Mouse (Mus musculus): ENCODE data around the gene Sh2b1.

Gene Sh2b1

DNA sequence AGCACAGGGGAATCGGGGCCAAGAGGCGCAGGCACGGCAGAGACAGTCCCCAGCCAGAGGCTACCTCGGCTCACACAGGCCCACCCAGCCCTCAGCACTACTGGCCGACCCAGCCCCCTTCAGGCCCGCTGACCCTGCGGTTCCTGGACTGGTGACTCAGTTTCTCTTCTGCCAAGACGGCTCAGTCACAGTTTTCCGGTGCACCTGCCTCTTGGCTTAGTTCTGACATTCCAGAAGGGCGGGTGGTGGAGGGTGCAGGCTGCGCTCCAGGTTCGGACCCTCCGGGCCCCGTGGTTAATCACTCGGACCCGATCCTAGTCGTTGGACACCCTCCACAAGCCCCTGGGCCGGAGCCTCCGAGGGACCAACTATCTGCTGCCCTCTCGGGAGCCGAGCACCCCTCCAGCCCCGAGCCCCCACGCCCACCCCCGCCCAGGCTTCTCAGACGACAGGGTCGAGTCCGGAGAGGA lies 703 bp downstream of the Sh2b1 start:
- no peak for DNase-seq (ENCODE audit: low read depth, low spot score)

DNA sequence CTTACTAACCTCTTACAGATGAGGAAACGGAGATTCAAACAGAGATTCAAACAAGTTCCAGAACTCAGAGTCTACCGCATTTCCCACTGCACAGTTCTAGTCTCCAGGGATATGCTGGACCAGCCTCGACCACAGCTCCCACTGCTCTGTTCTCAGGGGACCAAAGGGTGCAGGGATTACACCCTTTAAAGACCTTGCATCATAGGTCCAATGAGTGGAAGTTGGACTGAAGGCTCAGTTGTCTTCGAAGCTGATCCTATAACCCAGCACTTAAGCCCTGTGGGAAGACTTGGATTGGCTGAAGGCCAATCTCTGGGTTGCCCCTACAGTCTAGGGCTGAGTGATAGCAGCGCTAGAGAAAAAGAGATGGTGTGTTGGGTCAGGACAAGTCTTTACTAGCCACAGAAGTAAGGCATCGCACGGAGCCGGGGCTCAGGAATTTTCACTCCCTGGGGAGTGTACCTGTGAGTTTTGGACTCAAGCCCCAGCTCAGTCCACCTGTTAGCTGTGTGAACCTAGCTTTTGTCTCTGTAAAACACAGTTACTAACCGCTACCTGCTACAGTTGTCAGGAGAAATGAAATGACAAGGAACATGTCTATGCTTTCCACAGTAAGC lies 1.6 kb downstream of the Sh2b1 start:
- no peak for DNase-seq (ENCODE audit: low read depth, low spot score)

DNA sequence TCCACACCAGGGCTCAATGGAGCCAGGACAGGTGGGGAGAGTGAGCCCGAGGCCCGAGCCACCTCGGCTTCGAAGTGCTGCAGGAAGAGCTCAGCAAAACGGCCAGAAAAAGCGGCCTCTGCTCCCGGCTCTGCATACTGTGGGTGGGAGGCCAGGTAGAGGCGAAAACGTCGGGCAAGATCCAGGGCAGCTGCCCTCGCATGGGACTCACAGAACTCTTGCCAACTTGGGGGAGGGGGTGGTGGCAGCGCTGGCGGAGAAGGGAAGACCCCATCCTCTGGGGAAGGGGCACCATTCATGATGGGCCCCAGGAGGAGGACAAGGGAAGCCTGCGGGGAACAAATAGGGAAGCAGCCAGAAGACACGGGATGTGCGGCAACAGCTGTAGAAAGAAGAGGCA lies 2.5 kb downstream of the Sh2b1 start:
- no peak for DNase-seq (ENCODE audit: low read depth, low spot score)

DNA sequence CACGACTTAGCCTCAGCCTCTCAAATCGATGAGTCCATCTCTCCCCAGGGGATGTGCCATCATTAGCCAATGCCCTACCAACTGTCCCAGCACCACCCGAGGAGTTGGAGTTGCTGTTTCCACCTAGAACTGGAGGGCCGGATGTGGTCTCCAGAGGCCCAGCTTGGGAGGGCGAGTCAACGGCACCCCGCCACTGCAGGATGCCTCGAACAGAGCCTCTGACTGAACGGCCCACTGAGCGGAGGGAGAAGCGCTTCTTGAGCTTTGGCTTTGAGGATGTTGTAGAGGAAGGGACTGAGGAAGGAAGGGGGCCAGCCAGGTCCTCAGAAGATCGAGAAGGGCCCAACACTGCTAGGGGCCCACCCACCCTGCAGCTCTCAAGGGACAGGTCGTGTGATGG lies 2.9 kb downstream of the Sh2b1 start:
- DNase-seq (ENCODE audit: low read depth, low spot score): no peak

DNA sequence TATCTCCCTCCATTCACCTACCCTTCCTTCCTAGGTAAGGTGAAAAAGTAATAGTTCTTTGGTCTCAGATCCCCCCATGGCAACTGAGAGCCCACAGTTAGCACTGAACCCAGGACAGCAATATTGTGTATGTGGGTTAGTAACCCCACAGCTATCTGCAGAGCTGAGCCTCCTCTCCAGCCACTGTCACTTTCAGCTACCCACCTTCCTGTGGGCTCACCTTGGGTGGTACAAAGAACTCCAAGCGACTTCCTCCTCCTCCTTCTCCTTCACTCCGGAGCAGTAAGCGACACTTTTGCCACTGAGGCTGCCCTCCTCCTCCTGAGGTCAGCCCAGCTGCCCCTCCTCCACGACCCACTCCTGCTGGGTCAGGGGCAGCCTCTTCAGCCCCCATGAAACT lies 3.4 kb downstream of the Sh2b1 start:
- DNase-seq (ENCODE audit: low read depth, low spot score): no peak

DNA sequence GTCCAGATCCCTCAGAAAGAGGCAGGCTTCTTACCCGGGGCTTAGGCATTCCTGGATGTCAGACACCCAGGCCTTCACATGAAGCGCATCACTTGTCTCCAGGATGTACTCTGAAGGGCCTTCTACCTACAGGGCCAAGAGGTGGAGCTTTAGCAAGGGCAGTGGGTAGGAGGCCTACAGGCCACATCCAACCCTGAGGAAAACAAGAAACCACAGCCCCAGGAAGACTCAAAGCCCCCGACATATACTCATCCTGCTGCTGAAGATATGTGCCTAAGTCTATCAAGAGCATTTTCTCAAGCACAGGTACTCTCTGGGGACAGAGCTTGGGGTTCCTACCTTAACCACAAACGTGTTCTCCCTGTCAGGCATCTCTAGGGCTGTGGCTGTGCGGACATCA lies 3.9 kb downstream of the Sh2b1 start:
- no peak for DNase-seq (ENCODE audit: low read depth, low spot score)

DNA sequence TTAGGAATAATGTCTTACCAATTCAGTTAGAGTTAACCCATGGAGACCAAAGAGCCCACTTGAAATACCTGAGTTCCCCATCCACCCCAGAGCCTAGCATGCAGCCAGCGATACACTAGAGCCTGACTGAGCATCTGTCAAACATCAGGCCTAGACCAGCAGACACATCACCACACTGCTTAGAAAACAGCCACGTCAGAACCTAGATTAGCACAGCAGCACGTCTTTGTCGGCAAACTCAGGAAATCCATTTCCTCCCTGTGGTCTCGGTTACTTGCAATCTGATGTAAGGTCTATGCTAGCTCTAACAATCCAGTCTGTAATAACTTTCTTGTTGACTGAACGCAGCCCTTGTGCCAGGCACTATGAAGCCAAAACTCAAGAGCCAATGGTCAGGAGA lies 5.1 kb downstream of the Sh2b1 start:
- DNase-seq (ENCODE audit: low read depth, low spot score): no peak

DNA sequence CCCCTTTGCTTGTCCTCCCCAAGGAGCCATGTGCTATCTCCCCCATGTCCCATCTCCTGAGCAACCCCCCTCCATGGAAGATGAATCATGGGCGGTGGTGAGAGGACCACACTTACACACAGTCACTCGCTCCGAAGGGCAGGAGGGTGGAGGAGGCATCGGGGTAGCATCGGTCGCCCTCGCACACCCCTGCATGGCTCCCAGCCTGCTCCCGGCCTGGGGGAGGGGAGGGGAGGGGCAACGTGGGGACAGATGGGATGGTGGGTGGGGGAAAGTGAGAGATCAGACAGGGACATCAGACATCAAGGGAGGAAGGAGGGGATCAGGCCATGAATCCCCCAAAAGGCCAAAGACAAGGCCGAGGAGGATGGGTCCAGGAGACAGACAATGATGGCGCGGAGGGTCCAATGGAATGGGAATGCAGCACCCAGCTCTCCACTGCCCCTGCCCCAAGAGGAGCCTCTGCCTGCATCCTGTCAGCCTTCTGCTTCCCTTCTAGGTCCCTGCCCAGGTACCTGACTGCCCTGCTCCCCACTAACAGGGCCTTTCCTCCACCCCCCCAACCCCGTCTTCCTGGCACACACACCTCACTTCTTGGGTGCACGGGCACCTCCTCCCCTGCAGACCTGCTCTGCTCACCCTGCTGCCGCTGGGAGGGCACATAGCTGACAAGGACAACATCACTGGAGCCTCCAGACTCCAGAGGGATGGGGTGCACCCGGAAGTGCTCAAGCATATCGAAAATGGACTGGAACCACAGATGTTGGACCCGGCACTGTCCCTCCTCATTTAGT lies 7.2 kb downstream of the Sh2b1 start:
- DNase-seq (ENCODE audit: low read depth, low spot score): no peak

DNA sequence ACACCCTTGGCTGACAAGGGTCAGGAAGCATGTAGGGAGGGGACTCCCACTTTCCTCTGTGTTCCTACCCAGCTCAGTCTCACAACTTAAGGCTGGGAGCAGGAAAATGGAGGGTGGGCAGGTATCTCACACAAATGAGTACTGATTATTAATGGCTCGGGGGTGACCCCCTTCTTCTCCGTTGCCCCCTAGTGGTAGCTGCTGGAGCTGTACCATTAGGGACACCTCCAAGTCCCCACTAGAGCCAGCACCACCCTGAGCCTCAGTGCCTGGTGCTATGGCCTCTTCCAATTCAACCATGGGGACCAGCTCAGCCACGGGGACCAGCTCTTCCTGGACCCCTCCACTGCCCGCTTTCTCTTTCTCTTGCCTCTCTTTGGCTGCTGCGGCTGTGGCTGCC lies 8.0 kb downstream of the Sh2b1 start:
- peak; percentile 42 for DNase-seq (ENCODE audit: low read depth, low spot score)

DNA sequence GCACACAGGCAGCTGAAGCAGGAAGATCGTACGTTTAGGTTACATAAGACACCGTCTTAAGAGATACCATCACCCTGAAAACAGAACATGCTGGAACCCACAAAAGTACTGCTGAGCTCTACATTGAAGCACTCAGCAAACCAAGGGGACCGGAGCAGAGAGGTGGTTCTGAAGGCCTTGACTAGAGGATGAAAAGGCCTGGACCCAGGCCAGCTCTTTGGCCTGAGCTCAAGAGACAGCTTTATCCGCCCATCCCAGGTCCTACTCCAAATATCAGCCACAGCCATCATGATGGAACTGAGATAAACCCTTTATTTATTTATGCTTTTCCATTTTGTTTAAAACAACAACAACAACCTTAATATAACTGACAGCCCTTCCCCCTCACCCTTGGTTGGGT lies 8.5 kb downstream of the Sh2b1 start:
- no peak for DNase-seq (ENCODE audit: low read depth, low spot score)

DNA sequence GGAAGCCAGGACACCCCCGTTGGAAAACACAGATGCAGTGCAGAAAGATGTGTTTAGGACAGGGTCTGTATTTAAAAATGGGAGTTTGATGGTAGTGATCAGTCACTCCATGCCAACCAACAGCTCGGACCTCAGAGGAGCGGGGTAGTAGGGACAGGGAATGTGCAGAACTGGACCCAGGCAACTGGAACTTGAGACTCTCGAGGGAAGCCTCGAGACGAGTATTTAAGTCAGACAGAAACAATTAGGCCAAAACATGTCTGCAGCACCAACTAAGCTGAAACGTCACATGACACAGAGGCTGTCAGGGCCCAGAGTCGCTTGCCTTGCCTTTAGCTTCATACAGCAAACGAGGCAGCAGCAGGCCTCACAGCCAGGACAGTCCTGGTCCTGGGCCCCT lies 9.1 kb downstream of the Sh2b1 start:
- DNase-seq (ENCODE audit: low read depth, low spot score): no peak

DNA sequence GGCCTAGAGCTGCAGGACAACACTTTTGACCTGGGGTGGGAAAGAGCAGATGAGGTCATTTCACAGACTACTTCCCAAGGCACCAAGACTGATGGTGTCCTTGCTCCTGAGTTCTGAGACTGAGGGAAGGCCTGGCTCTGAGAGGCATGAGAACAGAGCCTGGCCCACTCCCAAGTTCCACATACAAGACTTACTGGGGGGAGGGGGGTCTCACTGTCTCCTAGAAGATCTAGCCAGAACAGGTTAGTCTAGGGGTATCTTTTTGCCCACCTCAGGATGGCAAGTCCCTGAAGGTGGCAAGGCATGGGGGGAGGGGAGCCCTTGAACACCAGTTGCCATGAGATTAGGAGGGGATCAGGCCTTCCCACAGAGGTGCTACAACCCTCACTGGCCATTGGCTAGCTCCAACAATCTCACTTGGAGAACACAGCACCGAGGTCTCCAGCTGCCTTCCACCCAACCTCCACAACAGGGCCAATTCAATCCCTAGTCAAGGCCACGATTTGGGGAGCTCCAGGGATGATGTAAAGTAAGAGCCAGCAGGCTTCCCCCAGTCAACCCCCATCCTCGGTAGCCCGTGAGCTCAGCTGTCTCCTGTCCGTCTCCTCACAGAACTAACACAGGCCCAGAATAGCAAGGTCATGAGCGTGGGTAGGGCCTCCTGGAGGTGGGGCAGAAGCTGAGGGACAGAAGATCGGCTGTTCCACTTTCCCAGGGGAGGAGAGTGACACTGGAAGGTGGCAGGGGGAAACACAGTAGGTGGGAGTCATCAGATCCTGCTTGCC lies 9.8 kb downstream of the Sh2b1 start:
- no peak for DNase-seq (ENCODE audit: low read depth, low spot score)

DNA sequence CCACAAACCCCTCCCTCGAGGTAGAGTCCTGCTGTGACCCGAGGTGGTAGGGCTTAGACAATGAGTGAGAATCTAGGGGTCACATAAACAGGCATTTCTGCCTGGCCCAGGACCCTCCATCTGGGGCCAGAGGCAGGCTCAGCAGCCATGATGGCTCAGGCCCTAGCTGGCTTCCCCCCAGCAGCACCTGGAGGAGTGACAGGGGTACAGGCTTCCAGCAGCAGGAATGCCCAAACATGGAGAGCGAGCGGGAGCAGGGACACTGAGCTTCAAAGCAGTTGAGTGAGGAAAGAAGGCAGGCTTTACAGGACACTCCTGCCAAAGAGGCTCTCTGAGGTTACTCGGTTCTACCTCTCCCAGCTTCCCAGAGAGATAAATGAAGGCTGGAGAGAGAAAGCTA lies 10.4 kb downstream of the Sh2b1 start:
- no peak for DNase-seq (ENCODE audit: low read depth, low spot score)

DNA sequence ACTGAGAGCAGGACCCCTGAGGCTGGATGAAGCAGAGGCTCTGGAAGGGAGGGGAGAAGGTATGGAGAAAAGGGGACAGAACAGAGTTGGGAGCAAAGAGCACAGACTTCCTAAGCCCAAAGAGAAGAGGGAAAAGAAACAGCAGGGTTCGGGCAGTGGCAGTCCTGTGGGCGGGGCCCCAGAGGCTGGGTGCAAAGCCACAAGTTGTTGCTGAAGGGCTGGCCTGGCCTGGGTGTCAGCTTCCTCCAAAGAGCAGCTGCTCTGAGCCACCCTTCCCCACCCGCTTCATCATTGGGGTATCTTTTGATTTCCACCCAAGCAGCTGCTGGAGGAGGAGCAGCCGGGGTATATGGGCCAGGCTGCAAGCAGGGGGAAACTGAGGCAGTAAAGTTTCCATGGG lies 11.1 kb downstream of the Sh2b1 start:
- DNase-seq (ENCODE audit: low read depth, low spot score): no peak

DNA sequence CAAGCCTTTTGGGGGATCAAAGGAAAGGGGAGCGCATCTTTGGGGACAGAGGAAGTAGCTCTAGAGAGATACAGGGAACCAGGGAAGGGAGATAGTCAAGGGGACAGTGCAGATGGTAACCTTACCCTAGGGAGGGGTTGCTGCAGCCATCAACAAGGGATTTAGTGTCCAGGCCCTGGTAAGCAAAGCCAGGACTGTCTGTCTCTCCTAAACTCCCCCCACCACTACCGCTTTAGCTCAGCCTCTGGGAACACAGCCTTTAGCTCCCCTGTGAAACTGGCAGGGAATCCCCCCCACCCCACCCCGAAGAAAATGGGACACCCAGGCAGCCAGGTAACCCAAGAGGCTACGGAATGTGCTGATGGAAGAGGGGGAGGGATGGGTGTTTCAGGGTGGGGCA lies 11.7 kb downstream of the Sh2b1 start:
- no peak for DNase-seq (ENCODE audit: low read depth, low spot score)

DNA sequence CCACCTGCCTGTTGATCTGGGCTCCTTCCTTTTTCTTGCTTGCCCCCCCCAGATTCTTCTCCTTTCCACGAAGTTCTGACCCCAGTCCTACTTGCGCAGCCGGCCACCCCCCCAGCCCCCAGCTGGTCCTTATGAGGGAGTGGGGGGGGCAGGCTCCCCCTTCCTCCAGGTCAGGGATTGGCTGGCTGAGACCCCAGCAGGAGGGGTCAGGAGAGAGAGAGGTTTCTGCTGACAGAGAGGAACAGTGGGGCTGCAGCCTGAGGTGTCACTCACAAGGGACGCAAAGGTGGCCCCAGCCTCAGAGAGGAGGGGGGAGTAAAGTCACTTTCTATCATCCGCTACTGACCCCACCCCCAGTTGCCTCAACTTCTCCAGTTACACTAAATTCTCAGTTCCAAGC lies 12.2 kb downstream of the Sh2b1 start, which contains the start of gene Atp2a1:
Gene Atp2a1, minus strand, starts transcription at position 105 of the 400 bp plus-strand sequence.
- no peak for DNase-seq (ENCODE audit: low read depth, low spot score)

DNA sequence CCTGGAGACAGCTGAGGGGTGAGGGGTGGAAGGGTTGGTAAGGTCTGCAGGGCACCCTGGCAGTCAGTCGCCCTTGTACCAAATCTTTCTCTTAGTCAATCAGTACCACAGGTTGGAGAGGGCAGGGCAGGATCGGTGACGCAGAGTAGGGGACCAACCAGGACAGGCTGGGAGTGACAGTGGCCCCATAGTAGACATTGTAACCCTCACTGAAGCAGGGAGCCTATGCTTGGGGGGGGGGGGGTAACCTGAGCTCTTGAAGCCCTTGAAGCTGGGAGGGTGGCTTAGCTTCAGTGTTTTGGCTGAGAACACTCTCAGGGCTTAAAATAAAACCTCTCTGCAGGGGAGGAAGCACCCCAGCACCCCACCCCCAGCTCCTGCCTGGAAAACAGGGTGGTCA lies 13.6 kb downstream of the Sh2b1 start:
- no peak for DNase-seq (ENCODE audit: low read depth, low spot score)

DNA sequence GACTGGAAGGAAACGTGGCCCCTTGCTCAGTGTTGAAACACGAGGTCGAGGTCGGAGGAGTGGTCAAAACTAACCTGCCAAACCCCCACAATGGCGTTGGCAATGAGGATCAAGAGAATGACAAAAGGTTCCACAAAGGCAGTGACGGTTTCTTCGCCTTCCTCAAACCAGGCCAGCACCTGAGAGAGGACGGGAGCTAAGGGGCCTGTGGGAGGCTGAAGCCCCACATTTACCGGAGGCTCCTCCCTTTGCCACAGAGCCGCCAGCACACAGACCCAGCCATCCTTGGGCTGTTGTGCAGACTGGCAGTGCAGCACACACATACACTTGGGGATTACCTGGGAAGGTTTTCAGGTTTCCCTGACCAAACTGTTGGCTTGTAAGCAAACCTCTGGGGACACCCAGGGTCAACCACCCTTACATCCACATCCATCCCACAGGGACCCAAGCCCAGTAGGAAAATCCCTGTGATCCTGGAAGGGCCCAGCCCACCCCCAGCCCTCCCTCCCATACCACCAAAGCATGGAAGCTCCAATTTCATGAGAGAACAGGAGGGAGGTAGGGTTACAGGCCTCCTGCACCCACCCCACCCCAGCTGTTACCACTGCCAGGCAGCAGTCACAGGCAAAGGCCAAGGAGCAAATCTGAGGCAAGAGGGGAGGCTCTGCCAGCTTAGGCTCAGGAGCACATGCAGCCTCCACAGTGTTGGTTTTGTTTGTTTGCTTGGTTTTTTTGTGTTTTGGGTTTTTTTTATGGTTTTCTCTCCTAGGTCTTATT lies 14.4 kb downstream of the Sh2b1 start:
- no peak for DNase-seq (ENCODE audit: low read depth, low spot score)

DNA sequence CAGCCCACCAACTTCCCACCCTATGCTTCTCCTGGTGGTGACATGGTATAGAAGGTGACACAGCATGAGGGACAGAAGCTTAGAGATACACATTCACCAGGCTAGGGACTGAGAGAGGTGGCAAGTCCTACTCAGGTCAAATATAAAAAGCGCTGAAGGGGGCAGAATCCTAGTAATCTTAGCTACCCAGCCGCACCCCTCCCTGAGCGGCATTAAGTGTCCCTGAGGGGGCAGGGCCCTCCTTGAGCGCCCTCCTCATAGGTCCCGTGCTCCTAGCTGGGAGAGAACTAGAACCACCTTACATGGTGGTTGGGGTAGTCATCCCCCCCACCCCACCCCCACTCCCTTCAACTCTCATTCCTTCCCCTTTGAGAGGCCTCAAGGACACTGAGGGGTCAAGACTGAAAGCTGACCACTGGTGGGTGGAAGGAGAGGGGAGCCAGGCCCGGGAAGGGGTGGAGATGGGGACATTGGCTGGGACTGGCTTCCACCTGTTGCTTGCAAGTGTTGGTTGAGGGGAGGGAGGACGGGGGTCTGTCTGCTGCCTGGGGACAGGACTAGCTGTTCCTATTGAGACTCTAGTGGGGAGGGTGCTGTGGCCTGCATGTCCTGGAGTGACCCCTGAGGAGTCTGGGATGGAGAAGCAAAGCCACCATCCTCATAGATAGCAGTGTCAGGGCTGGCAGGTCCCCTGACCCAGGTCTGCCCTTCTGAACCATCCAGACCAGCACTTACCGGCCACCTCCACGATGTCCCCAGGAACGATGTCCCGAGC lies 16.2 kb downstream of the Sh2b1 start:
- no peak for DNase-seq (ENCODE audit: low read depth, low spot score)

DNA sequence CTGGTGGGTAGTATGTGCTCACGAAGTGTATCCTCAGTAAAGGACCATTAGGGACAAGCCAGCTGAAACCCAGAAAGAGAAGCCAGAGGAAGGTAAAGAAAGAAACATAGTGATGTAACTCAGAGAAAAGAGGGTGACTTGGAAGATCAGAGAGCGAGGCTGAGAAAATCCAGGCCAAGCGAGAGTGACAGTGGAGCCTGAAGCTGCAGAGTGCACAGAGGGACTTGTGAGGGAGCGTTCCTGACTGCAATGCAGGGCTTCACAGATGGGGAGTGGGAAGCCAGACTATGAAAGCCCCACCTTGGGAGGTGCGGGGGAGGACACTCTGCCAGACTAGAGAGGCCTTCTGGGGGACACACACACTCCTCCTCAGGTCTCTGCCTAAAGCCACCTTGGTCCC lies 17.0 kb downstream of the Sh2b1 start:
- DNase-seq (ENCODE audit: low read depth, low spot score): no peak
